Mouse (Mus musculus) embryonic facial prominence, embryonic 14.5 days (tissue): ENCODE data around the gene Nat10. TPM values are rescaled to one million over a fixed set of nuclear protein-coding genes. Genes with fewer than 3 reads are reported as not detected.

Experiments used
- ATAC-seq: fragments of 200-750 bp; cut with Nextera tagmentation; 2 replicates; pipeline ENCODE4 v1.8.0; 2017; ENCODE audit warnings: low read depth, moderate number of reproducible peaks, moderate TSS enrichment
- DNase-seq: peaks from one replicate; pipeline ENCODE4 v3.0.0-alpha.2; 2015; ENCODE audit warnings: low spot score
- H3K27ac ChIP-seq: fragments of 300-500 bp; sonication (generic); replicated peaks from 2 replicates; pipeline ENCODE4 v1.5.1; 2014; ENCODE audit warnings: low read depth, mild to moderate bottlenecking, low read length, moderate library complexity
- H3K27me3 ChIP-seq: fragments of 300-500 bp; sonication (generic); replicated peaks from 2 replicates; pipeline ENCODE4 v1.6.1; 2014; ENCODE audit warnings: low read length; ENCODE audit not compliant: control insufficient read depth, insufficient read depth
- H3K36me3 ChIP-seq: fragments of 300-500 bp; sonication (generic); 2 replicates; pipeline ENCODE4 v1.6.1; 2014; ENCODE audit warnings: low read length, mixed read lengths; ENCODE audit not compliant: control insufficient read depth, insufficient read depth
- H3K4me1 ChIP-seq: fragments of 300-500 bp; sonication (generic); 2 replicates; pipeline ENCODE4 v1.6.1; 2014; ENCODE audit warnings: antibody characterized with exemption, low read length; ENCODE audit not compliant: control insufficient read depth, insufficient read depth
- H3K4me2 ChIP-seq: fragments of 300-500 bp; sonication (generic); 2 replicates; pipeline ENCODE4 v1.6.1; 2014; ENCODE audit warnings: low read depth, mild to moderate bottlenecking, low read length, moderate library complexity, mixed read lengths
- H3K4me3 ChIP-seq: fragments of 300-500 bp; sonication (generic); 2 replicates; pipeline ENCODE4 v1.5.1; 2014; ENCODE audit warnings: low read depth, mild to moderate bottlenecking, low read length
- H3K9ac ChIP-seq: fragments of 300-500 bp; sonication (generic); 2 replicates; pipeline ENCODE4 v1.6.1; 2014; ENCODE audit warnings: low read depth, mild to moderate bottlenecking, low read length, moderate library complexity, mixed read lengths
- H3K9me3 ChIP-seq: fragments of 300-500 bp; sonication (generic); 2 replicates; pipeline ENCODE4 v1.6.1; 2016; ENCODE audit warnings: low read length; ENCODE audit not compliant: control insufficient read depth
- WGBS: fragments of 180-500 bp; shearing (Covaris S2); extraction: QIAGEN DNeasy Blood & Tissue Kit; methylation state at CpG from one replicate; pipeline ENCODE4 v1.1.7; 2014; 5-methylcytosine and 5-hydroxymethylcytosine counted together
- polyA plus RNA-seq: library from polyadenylated mRNA; unstranded; fragments of >200 nt; fragmentation: Nextera tagmentation; extraction: Ambion mirVana; gene quantifications from 2 replicates; pipeline ENCODE4 v1.2.1, GENCODE M21; 2014

Nat10 gene
- polyA plus RNA-seq, 1 experiment from 2014 or later = 21.9 TPM

GRCm38 (mm10) chr2:103751771-103752170 is 9.3 kb downstream of the Nat10 start:
- ATAC-seq (no peak), DNase-seq (no peak)
- Histone ChIP-seq H3K36me3 (peaks cover 80% of the 10 kb centered on the region), H3K4me1 (no peaks in the 10 kb centered on the region), H3K9me3 (no peaks in the 10 kb centered on the region), H3K4me2 (no peak overlapping the region), H3K4me3 (no peak overlapping the region), H3K9ac (no peak overlapping the region), H3K27me3 (no peaks in the 10 kb centered on the region), H3K27ac (no peak overlapping the region)
- 98% methylated on average over 6 of the region's 6 CpGs for WGBS

GRCm38 (mm10) chr2:103749091-103749490 is 12.0 kb downstream of the Nat10 start:
- H3K4me1 ChIP-seq = no peaks in the 10 kb centered on the region
- ATAC-seq = no peak

GRCm38 (mm10) chr2:103747891-103748290 is 13.2 kb downstream of the Nat10 start:
- Histone ChIP-seq H3K27me3 (no peaks in the 10 kb centered on the region), H3K4me2 (no peak overlapping the region), H3K9me3 (no peaks in the 10 kb centered on the region), H3K9ac (no peak overlapping the region), H3K4me1 (no peaks in the 10 kb centered on the region), H3K4me3 (no peak overlapping the region), H3K27ac (no peak overlapping the region), H3K36me3 (peaks cover 70% of the 10 kb centered on the region)
- DNase-seq (no peak), ATAC-seq (no peak)
- 86% methylated on average over 9 of the region's 9 CpGs for WGBS

More at GRCm38 (mm10) chr2:103749091-103749490, 12.0 kb downstream of the Nat10 start:
- H3K9ac ChIP-seq = no peak overlapping the region
- H3K4me3 ChIP-seq = no peak overlapping the region
- no peak overlapping the region for H3K27ac ChIP-seq
- no peaks in the 10 kb centered on the region for H3K9me3 ChIP-seq
- H3K27me3 ChIP-seq = no peaks in the 10 kb centered on the region
- no peak for DNase-seq
- no peak overlapping the region for H3K4me2 ChIP-seq
- H3K36me3 ChIP-seq = peaks cover 76% of the 10 kb centered on the region
- WGBS = 91% methylated on average over 3 of the region's 3 CpGs

GRCm38 (mm10) chr2:103746761-103747160 is 14.3 kb downstream of the Nat10 start:
- Histone ChIP-seq H3K4me3 (no peak overlapping the region), H3K9me3 (no peaks in the 10 kb centered on the region), H3K36me3 (peaks cover 68% of the 10 kb centered on the region), H3K4me2 (no peak overlapping the region), H3K9ac (no peak overlapping the region), H3K4me1 (no peaks in the 10 kb centered on the region), H3K27ac (no peak overlapping the region), H3K27me3 (no peaks in the 10 kb centered on the region)
- ATAC-seq = no peak
- WGBS = 85% methylated on average over 2 of the region's 2 CpGs
- DNase-seq = no peak

- Histone ChIP-seq H3K4me1 (no peaks in the 10 kb centered on the region), H3K9ac (no peak overlapping the region), H3K9me3 (no peaks in the 10 kb centered on the region), H3K27ac (no peak overlapping the region), H3K4me2 (no peak overlapping the region), H3K4me3 (no peak overlapping the region), H3K27me3 (no peaks in the 10 kb centered on the region), H3K36me3 (peaks cover 65% of the 10 kb centered on the region)
- no peak for ATAC-seq
- no peak for DNase-seq
- WGBS = 74% methylated on average over 2 of the region's 2 CpGs
Observed at GRCm38 (mm10) chr2:103746096-103746495, 15.0 kb downstream of the Nat10 start.

- ATAC-seq = no peak
- no peak for DNase-seq
- Histone ChIP-seq H3K27me3 (no peaks in the 10 kb centered on the region), H3K27ac (no peak overlapping the region), H3K4me2 (no peak overlapping the region), H3K4me3 (no peak overlapping the region), H3K4me1 (no peaks in the 10 kb centered on the region), H3K36me3 (peaks cover 66% of the 10 kb centered on the region), H3K9ac (no peak overlapping the region), H3K9me3 (no peaks in the 10 kb centered on the region)
- WGBS = 87% methylated on average over 5 of the region's 5 CpGs
Observed at GRCm38 (mm10) chr2:103745481-103745880, 15.6 kb downstream of the Nat10 start.

GRCm38 (mm10) chr2:103743988-103744387 is 17.1 kb downstream of the Nat10 start:
- no peak for ATAC-seq
- Histone ChIP-seq H3K27ac (no peak overlapping the region), H3K27me3 (no peaks in the 10 kb centered on the region), H3K4me1 (no peaks in the 10 kb centered on the region), H3K9me3 (no peaks in the 10 kb centered on the region), H3K9ac (no peak overlapping the region), H3K36me3 (peaks cover 64% of the 10 kb centered on the region), H3K4me2 (no peak overlapping the region), H3K4me3 (no peak overlapping the region)
- peak; percentile 48 for DNase-seq
- 82% methylated on average over 7 of the region's 7 CpGs for WGBS

- ATAC-seq = no peak
- no peaks in the 10 kb centered on the region for H3K4me1 ChIP-seq
- no peak overlapping the region for H3K9ac ChIP-seq
- H3K36me3 ChIP-seq = peaks cover 68% of the 10 kb centered on the region
- no peaks in the 10 kb centered on the region for H3K27me3 ChIP-seq
- WGBS = 90% methylated on average over 2 of the region's 2 CpGs
- H3K9me3 ChIP-seq = no peaks in the 10 kb centered on the region
- H3K27ac ChIP-seq = no peak overlapping the region
- H3K4me3 ChIP-seq = no peak overlapping the region
- H3K4me2 ChIP-seq = no peak overlapping the region
- no peak for DNase-seq
Observed at GRCm38 (mm10) chr2:103743536-103743935, 17.5 kb downstream of the Nat10 start.

- Histone ChIP-seq H3K36me3 (peaks cover 63% of the 10 kb centered on the region), H3K9ac (no peak overlapping the region), H3K4me3 (no peak overlapping the region), H3K4me2 (no peak overlapping the region), H3K27ac (no peak overlapping the region), H3K9me3 (no peaks in the 10 kb centered on the region), H3K27me3 (no peaks in the 10 kb centered on the region), H3K4me1 (no peaks in the 10 kb centered on the region)
- 93% methylated on average over 6 of the region's 6 CpGs for WGBS
- DNase-seq (no peak), ATAC-seq (no peak)
Observed at GRCm38 (mm10) chr2:103742821-103743220, 18.2 kb downstream of the Nat10 start.
